Mouse (Mus musculus): ENCODE measurements around the gene Nebl.
"Not testable (repeated sequence)": the region's sequence is repeated elsewhere in the genome, so short reads cannot be mapped to it uniquely, and the experiment has no call there.

Gene Nebl

GRCm38 (mm10) chr2:17413496-17414268 is 317.6 kb downstream of the Nebl start:
- DNase-seq (ENCODE audit: low spot score in 2 of 2): peak in 1 of 2 experiments; percentile 47

DNA sequence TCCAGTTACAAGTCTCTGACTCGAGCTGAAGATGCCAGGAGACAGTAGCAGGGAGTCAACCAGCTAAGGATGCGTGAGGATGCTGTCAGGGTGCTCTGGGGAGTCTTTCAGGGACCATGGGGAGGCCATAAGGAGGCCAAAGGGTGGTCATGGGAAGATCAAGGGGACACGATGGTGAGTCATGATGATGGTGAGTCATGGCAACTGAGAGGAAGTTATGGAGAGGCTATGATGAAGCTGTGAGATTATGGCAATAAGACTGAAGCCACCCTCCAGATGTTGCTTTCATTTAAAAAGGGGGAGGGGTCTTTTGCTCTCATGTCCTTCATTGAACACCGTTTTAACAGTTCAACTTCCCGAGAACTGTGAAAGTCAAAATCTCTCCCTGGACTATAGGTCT is 322.0 kb downstream of the Nebl start:
- no peak for DNase-seq (ENCODE audit: low spot score in 2 of 2)

- DNase-seq (ENCODE audit: low spot score in 2 of 2): no peak
Measured at GRCm38 (mm10) chr2:17405899-17406531, 325.2 kb downstream of the Nebl start.

DNA sequence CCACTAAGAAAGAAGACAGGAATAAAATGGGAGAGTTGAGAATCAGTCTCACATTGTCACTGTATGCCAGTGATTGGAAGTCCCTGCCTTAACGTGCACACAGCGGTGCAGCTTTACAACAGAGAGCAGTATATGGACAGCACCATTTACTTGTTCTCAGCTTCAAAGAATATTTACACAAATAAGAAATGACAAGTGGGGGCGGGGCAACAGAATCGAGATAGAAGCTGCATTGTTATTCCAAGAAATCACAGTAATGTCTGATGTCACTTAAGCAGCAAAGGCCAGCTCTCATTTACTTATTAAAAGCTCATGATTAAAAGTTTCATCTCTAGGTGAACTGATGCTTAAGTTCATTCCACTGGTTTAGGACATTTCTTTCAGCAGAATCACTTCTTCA is 328.8 kb downstream of the Nebl start:
- DNase-seq (ENCODE audit: low spot score in 2 of 2): no peak

DNA sequence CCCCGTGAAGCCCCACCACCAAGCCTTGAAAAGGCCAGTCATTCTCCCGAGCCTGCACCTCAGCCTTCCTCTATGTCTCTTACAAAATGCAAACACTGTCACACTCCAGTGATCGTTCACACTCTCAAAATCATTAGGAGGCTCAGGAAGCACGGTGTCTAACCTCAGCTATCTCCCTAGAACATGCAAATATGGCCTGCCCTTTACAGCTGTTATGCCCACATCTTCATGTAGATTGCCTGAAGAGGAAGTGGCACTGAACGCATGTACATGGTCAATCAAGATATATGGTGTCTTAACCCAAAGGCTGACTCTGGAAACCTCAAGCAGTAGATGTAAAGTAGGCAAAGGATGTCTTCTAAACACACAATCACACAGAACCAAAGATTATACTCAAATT is 335.0 kb downstream of the Nebl start:
- no peak for DNase-seq (ENCODE audit: low spot score in 2 of 2)

- no peak for DNase-seq (ENCODE audit: low spot score in 2 of 2)
Measured at GRCm38 (mm10) chr2:17391389-17391788, 339.9 kb downstream of the Nebl start.

DNA sequence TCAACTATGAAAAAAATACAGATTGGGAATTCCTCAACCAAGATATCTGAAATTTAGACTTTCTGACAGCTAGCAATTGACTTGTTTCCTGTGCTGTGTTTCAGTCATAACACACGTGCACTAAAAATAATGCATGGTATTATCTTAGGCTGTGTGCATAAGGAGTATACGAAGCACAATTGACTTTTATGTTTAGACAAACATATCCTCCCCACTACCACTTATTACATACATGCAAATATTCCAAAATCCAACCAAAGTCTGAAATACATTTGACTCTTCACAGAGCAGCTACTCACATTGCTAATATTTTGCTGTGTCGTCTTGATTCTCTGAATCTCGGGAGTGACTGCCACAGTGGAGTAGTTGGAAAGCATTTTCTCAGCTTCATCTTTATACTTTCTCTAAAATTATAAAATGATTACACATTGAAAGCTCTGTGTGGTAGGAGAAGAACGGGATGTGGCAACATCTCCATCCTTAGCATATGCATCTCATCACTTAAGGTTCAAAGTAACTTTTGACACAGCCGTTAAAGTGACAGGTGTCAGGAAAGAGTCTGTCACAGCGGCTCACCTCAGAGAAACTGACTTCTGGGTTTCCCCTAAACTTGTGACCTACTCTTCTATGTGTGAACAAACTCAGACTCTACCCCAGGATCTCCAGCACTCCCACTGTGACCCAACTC is 340.6 kb downstream of the Nebl start:
- DNase-seq (ENCODE audit: low spot score in 2 of 2): no peak

DNA sequence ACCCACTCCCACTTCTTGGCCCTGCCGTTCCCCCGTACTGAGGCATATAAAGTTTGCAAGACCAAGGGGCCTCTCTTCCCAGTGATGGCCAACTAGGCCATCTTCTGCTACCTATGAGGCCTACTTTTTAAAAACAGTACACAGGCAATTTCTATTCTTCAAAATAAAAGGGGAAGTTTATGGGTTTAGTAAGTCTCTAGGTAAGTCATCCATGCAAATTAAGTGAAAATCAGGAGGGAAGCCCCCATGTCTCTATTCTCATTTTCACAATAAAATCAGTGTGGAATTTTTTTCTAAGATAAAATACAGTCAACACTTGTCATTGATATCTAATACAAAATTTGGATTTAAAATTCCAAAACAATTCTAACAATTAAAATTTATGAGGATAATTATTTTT is 341.4 kb downstream of the Nebl start:
- no peak for DNase-seq (ENCODE audit: low spot score in 2 of 2)

- DNase-seq (ENCODE audit: low spot score in 2 of 2): no peak
Measured at GRCm38 (mm10) chr2:17389379-17389778, 341.9 kb downstream of the Nebl start.

- DNase-seq (ENCODE audit: low spot score in 2 of 2): no peak
Measured at GRCm38 (mm10) chr2:17382227-17382626, 349.0 kb downstream of the Nebl start.

DNA sequence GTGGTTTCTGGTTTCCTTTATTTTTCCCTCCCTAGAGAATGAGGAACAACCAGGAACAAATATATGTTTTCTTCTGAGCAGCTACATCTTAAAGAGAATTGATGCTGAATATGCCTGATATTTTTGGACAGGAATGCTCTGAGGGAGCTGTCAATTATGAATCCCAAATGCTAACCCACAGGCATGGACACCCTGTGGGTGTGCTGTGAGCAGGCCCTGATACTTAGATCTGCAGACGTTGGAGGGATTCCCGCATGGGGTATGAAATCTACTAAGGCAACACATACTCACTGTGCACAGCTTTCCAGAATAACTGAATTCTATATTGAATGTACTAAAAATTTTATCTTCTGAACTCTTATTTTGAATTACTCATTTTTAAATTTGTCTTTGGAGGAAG is 355.3 kb downstream of the Nebl start:
- DNase-seq (ENCODE audit: low spot score in 2 of 2): peak in 1 of 2 experiments; percentile 36

GRCm38 (mm10) chr2:17365671-17366070 is 365.6 kb downstream of the Nebl start:
- no peak for DNase-seq (ENCODE audit: low spot score in 2 of 2)

DNA sequence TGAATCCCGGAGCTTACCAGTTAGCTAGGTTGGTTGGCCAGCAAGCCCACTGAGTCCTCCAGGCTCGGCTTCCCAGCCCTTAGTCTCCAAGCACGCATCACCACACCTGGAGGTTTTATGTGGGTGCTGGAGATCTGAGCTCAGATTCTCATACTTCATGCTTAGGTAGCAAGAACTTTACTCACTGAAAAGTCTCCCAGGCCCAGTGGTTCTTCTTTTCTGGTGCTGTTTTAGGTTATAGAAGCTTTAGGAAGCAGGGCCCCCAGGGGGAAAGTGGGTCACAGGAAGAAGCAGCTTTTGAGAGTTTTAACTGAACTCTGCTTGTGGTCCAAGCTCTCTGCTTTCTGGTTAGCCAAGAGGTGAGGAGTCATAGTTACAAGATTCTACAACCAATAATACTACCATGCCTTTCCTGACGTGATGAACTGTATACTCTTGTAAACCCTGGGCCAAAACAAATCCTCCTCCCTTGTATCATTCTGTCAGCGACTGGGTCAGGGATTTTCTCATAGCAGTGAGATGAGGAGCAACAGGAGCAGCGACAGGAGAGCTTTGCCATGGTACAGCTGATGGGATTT is 366.2 kb downstream of the Nebl start:
- no peak for DNase-seq (ENCODE audit: low spot score in 2 of 2)

- DNase-seq (ENCODE audit: low spot score in 2 of 2): no peak
Measured at GRCm38 (mm10) chr2:17363337-17364216, 367.7 kb downstream of the Nebl start.

DNA sequence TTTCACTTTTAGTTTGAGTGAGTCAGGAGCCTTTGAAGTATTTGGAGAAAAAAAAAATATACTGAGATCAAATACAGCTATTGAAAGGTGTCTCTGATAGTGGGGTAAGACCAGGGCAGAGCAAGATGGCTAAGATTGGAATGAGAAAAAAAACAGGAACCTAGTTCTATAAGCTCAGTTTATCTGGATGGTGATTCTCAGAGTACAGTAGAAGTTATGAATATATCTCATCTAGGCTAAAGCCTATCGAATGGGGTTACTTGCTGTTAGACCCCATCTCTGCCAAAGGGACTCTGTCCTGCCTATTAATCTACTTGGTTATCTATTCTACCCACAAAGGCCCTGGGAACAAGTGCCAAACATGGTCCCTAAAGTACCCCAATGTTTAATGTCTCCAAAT is 369.1 kb downstream of the Nebl start:
- no peak for DNase-seq (ENCODE audit: low spot score in 2 of 2)

DNA sequence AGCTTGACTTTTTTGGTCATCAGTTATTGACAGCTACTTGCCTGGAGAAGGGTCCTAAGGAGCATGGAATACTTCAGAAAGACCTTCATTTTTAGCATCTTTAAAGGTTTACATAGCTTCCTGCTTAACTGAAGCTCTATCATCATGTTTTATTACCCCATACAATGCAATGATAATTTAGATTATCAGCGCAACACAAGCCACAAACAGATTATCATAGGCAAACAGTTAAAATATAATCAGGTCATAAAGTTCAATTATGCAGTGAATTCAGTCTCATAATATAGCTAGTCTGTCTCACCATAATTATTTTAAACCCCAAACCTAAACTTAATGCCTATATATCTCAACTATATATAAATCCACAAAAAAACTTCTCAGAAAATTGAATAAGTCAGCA is 386.6 kb downstream of the Nebl start:
- no peak for DNase-seq (ENCODE audit: low spot score in 2 of 2)

DNA sequence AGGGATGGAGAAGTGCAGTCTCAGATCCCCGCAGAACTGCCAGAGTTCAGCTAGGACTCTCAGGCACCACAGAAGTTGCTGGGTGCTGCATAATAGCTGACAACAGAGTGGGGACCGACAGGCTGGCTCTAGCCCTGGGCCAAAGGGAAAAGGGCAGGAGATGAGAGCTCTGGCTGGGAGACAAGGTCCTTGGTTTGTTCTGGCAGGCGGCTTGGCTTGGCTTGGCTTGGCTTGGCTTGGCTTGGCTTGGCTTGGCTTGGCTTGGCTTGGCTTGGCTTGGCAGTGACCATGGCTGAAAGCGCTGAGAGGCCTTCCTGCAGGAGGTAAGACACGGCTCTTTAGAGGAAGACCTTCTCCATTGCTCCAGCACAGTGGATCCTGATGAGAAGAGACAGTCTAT is 395.8 kb downstream of the Nebl start:
- DNase-seq (ENCODE audit: low spot score in 2 of 2): peak; percentile 44 to 52

- DNase-seq (ENCODE audit: low spot score in 2 of 2): no peak
Measured at GRCm38 (mm10) chr2:17326590-17326989, 404.7 kb downstream of the Nebl start.

GRCm38 (mm10) chr2:17316850-17317249 is 414.4 kb downstream of the Nebl start:
- no peak for DNase-seq (ENCODE audit: low spot score in 2 of 2)

DNA sequence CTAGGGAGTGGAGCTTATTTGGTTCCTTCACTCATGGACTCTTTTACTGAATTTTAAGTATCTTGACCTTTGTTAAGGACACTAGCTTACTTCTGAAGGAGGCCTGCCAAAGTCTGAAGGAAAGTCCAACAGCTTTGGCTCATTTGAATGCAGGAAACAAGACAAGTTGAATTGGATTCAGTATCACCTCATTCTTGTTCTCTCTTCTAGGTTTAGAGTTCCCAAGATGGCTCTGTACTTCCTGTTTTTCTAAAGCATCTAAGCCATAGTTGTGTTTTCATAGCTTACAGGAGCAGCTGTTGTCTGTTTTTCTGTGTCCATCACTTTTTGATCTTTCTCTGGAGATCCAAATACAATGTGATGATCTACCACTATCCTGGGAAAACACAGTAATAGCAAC is 429.9 kb downstream of the Nebl start:
- DNase-seq (ENCODE audit: low spot score in 2 of 2): no peak

- no peak for DNase-seq (ENCODE audit: low spot score in 2 of 2)
Measured at GRCm38 (mm10) chr2:17297496-17297895, 433.8 kb downstream of the Nebl start.

GRCm38 (mm10) chr2:17295257-17295656 is 436.0 kb downstream of the Nebl start:
- DNase-seq (ENCODE audit: low spot score in 2 of 2): not testable (repeated sequence)

Measured in right cerebral cortex, postnatal 10 days (tissue).